Mouse (Mus musculus): ENCODE measurements around the gene Trio.

DNA sequence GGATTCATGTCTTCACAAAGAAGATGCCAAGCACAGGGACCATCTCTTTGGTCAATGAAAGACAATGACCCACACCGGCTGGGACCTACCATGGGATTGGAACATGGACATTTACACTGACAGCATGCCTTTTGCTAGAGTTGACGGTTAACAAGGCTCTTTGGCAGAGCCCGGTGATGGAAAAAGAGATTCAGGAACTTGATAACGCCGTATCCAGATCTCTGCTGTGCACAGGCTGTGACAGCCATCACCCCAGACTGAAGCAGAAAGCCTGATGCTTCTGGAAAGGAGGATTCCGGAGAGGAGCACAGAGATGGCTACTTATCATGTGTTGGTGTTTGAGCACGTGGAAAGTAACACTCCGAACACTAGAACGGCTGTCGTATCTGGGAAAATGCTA is 332.4 kb downstream of the Trio start:
- TF ChIP-seq POLR2A (IDR thresholded peaks at IDR 0.05; ENCODE audit: low read depth, low read length) (no peak), CTCF (IDR thresholded peaks at IDR 0.05; ENCODE audit: extremely low read depth, insufficient read depth, insufficient read length, insufficient replicate concordance) (no peak)
